Mouse (Mus musculus): Measurements from ENCODE around the gene Sulf2.

GRCm38 (mm10) chr2:166029232-166029631 lies 126.2 kb downstream of the Sulf2 start:
- no peak for TF ChIP-seq RAD21 (IDR thresholded peaks at IDR 0.05; ENCODE audit: low read depth, low read length)
- no peak for TF ChIP-seq CTCF (conservative IDR thresholded peaks at IDR 0.05 in 1 of 2, IDR thresholded peaks at IDR 0.05 in 1 of 2; ENCODE audit: low read depth in 2 of 2, low read length in 2 of 2)
- TF ChIP-seq BHLHE40 (IDR thresholded peaks at IDR 0.05; ENCODE audit: low read depth, low read length) = no peak
- no peak for TF ChIP-seq EP300 (IDR thresholded peaks at IDR 0.05; ENCODE audit: low read length)
- TF ChIP-seq ZC3H11A (IDR thresholded peaks at IDR 0.05; ENCODE audit: low read depth, low read length) = no peak
- no peak for TF ChIP-seq POLR2AphosphoS2 (IDR thresholded peaks at IDR 0.05; ENCODE audit: low read depth, low read length)
- TF ChIP-seq NRF1 (IDR thresholded peaks at IDR 0.05; ENCODE audit: low read depth, low read length) = no peak
- no peak for TF ChIP-seq IRF4 (IDR thresholded peaks at IDR 0.05; ENCODE audit: low read depth, low read length)
- no peak for TF ChIP-seq POLR2A (IDR thresholded peaks at IDR 0.05; ENCODE audit: low read depth, low read length)
- TF ChIP-seq USF1 (IDR thresholded peaks at IDR 0.05; ENCODE audit: low read depth, low read length) = no peak
- TF ChIP-seq SMC3 (IDR thresholded peaks at IDR 0.05; ENCODE audit: low read depth, low read length) = no peak
